Mouse (Mus musculus) fat pad, adult 2 months (tissue): ENCODE data around the gene Gm37240.

Source experiments
- DNase-seq: peaks from one replicate; pipeline ENCODE4 v3.0.0-alpha.2; 2011; ENCODE audit warnings: low read depth, low spot score; ENCODE audit errors: extremely low read depth

Gm37240 gene

GRCm38 (mm10) chr3:85106956-85107355 is 780.4 kb downstream of the Gm37240 start:
- DNase-seq = no peak

GRCm38 (mm10) chr3:85104301-85104700 is 783.0 kb downstream of the Gm37240 start:
- DNase-seq = no peak

GRCm38 (mm10) chr3:85080882-85081558 is 806.3 kb downstream of the Gm37240 start:
- no peak for DNase-seq

- no peak for DNase-seq
These were observed 823.2 kb downstream of the Gm37240 start for GRCm38 (mm10) chr3:85064113-85064512.

GRCm38 (mm10) chr3:85060153-85060552 is 827.2 kb downstream of the Gm37240 start:
- no peak for DNase-seq

- no peak for DNase-seq
These were observed 830.1 kb downstream of the Gm37240 start for GRCm38 (mm10) chr3:85057245-85057644.

GRCm38 (mm10) chr3:85053526-85053925 is 833.8 kb downstream of the Gm37240 start:
- DNase-seq = no peak

- DNase-seq = no peak
These were observed 835.1 kb downstream of the Gm37240 start for GRCm38 (mm10) chr3:85052196-85052595.

- DNase-seq = no peak
These were observed 838.7 kb downstream of the Gm37240 start for GRCm38 (mm10) chr3:85048569-85048968.

GRCm38 (mm10) chr3:85043679-85044218 is 843.6 kb downstream of the Gm37240 start:
- DNase-seq = no peak

GRCm38 (mm10) chr3:85042126-85042525 is 845.2 kb downstream of the Gm37240 start:
- no peak for DNase-seq

- no peak for DNase-seq
These were observed 858.2 kb downstream of the Gm37240 start for GRCm38 (mm10) chr3:85029141-85029540.

GRCm38 (mm10) chr3:85024817-85025705 is 862.3 kb downstream of the Gm37240 start:
- no peak for DNase-seq

GRCm38 (mm10) chr3:85024237-85024636 is 863.1 kb downstream of the Gm37240 start:
- DNase-seq = no peak

GRCm38 (mm10) chr3:85022800-85023199 is 864.5 kb downstream of the Gm37240 start:
- no peak for DNase-seq

GRCm38 (mm10) chr3:85021816-85022215 is 865.5 kb downstream of the Gm37240 start:
- DNase-seq = no peak

GRCm38 (mm10) chr3:85020137-85020536 is 867.2 kb downstream of the Gm37240 start:
- no peak for DNase-seq

- no peak for DNase-seq
These were observed 871.7 kb downstream of the Gm37240 start for GRCm38 (mm10) chr3:85015667-85016066.

GRCm38 (mm10) chr3:85012889-85013288 is 874.4 kb downstream of the Gm37240 start:
- DNase-seq = no peak

GRCm38 (mm10) chr3:85005257-85005656 is 882.1 kb downstream of the Gm37240 start:
- no peak for DNase-seq

- no peak for DNase-seq
These were observed 898.4 kb downstream of the Gm37240 start for GRCm38 (mm10) chr3:84988880-84989279.

- DNase-seq = no peak
These were observed 902.1 kb downstream of the Gm37240 start for GRCm38 (mm10) chr3:84985121-84985625.
